Comparison of ENCODE assay signal across 12 mouse cellular contexts in genomic region chr4:47746498-47747190, GRCm38 (mm10).
DNase-seq lines count a peak whose midpoint lies in the region; ATAC-seq lines count a peak whose summit lies in the region.
"Had no signal": no experiment of that assay in that cellular context is flagged by ENCODE, and none has a peak within 500 bp of the region (broad histone marks: within the 10 kb centered on the region; RNA-seq: fewer than 3 reads in every experiment).

No protein-coding gene starts in this region.

- 0 out of 2 replicates have a peak, but pooled peaks have one; percentile 22 for ATAC-seq in granulocyte monocyte progenitor cell, adult 5-6 weeks (replicated peaks; ENCODE audit: poor library complexity, severe bottlenecking)
- ATAC-seq: forebrain, embryonic 16.5 days had no signal

- intact Hi-C loops in left cerebral cortex, postnatal 25 days (cut with DNase I) = no loop called here

- peak; percentile 39 for DNase-seq in spleen, adult 12 weeks (ENCODE audit: low spot score)
- no peak for DNase-seq in spleen, postnatal 4 days (ENCODE audit: low spot score in 2 of 2)
- DNase-seq in spleen, adult 18-20 months = peak; percentile 41 to 44
- DNase-seq in thymus, postnatal 4 days = peak; percentile 7
- DNase-seq in left cerebral cortex, postnatal 25 days (ENCODE audit: low spot score in 2 of 2) = no peak
- DNase-seq in liver = no peak
- no peak for DNase-seq in right cerebral cortex, adult 18-20 months
- DNase-seq: cerebellum, postnatal 25 days; kidney, adult 9 months; layer of hippocampus, postnatal 36 days had no signal

Comparison
In these comparisons a context has a peak if more than half of its experiments do, and no peak if none do; other contexts are left out.
1. DNase-seq: peak in spleen, adult 12 weeks (single experiment), spleen, adult 18-20 months (2 of 2) and thymus, postnatal 4 days (single experiment); none in spleen, postnatal 4 days (0 of 2), left cerebral cortex, postnatal 25 days (0 of 2), liver (single experiment) and right cerebral cortex, adult 18-20 months (single experiment).